Mouse (Mus musculus): Measurements from ENCODE around the gene Bcas1. TPM values are rescaled to one million over a fixed set of nuclear protein-coding genes. Genes with fewer than 3 reads are reported as not detected.

Bcas1 gene
- polyA plus RNA-seq, 1 experiment from 2014 or later: 0.23 TPM

DNA sequence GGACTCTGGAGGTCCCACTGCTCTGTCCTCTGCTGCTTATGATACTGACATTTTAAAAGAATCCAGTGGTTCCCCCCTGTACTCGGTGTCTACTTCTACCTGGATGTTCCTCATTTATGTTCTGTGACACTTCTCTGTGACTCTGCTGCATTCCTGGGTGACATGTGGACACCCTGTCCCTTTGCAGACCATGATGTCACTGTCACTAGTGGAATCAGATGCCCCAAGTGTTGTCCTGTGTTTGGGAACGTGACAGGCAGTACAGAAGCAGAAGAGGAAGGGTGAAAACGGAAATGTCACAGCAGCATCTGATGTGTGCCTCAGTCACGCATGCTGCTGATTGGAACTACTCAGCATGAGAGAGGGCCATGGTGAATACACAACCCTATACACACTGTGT, 110.9 kb downstream of the Bcas1 start:
- H3K4me1 ChIP-seq: peaks cover 20% of the 10 kb centered on the region
- WGBS: 93% methylated on average over 4 of the region's 4 CpGs
- no peak overlapping the region for H3K27ac ChIP-seq
- H3K27me3 ChIP-seq (ENCODE audit: low read depth, poor library complexity, severe bottlenecking): no peaks in the 10 kb centered on the region
- no peak overlapping the region for H3K4me3 ChIP-seq
- no peak for DNase-seq (ENCODE audit: low spot score)
- no peaks in the 10 kb centered on the region for H3K9me3 ChIP-seq (replicated peaks)
- no peaks in the 10 kb centered on the region for H3K36me3 ChIP-seq

DNA sequence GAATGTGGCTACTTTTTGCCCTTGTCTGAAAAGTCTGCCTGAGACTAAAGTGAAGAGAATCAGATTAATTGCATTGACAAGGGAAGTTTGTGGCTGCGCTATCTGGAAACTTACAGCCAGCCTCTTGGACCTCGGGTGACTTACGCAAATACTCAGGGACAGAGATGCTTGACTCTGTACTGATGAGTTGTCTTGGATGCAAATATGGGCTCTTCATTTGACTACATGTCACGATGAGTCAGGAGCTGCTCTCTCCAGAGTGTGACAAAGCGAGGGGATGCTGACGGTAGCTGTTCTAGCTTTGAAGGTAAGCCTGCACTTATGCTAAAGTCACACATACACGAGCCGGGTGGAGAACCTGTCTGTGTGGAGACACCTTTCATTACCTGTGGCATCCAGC, 111.3 kb downstream of the Bcas1 start:
- H3K9me3 ChIP-seq (replicated peaks): no peaks in the 10 kb centered on the region
- WGBS: 89% methylated on average over 8 of the region's 8 CpGs
- H3K4me1 ChIP-seq: peaks cover 16% of the 10 kb centered on the region
- H3K27me3 ChIP-seq (ENCODE audit: low read depth, poor library complexity, severe bottlenecking): no peaks in the 10 kb centered on the region
- no peak for DNase-seq (ENCODE audit: low spot score)
- no peak overlapping the region for H3K27ac ChIP-seq
- no peaks in the 10 kb centered on the region for H3K36me3 ChIP-seq
- no peak overlapping the region for H3K4me3 ChIP-seq

DNA sequence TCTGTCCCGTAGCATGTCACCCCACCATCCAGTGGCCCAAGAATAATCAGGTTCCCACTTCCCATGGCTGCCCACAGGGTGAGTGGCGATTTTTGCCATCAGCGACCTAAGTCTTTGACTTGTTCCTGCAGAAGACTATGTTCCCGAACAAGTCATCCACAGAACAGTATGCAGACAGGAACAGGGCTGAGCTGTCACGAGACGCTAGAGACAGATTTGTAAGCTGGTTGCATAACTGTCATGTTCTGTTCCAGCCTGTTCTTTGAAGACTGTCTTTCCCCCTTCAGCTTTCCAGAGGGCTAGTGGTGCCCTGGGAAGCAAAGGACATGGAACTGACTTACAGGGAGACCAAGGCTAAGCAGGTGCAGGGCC, 116.7 kb downstream of the Bcas1 start:
- Histone ChIP-seq H3K36me3 (no peaks in the 10 kb centered on the region), H3K27me3 (ENCODE audit: low read depth, poor library complexity, severe bottlenecking) (no peaks in the 10 kb centered on the region), H3K9me3 (replicated peaks) (no peaks in the 10 kb centered on the region), H3K4me3 (no peak overlapping the region), H3K27ac (no peak overlapping the region), H3K4me1 (peaks cover 16% of the 10 kb centered on the region; the same call in 1 of the 2 replicates)
- no peak for DNase-seq (ENCODE audit: low spot score)
- 87% methylated on average over 6 of the region's 6 CpGs for WGBS

DNA sequence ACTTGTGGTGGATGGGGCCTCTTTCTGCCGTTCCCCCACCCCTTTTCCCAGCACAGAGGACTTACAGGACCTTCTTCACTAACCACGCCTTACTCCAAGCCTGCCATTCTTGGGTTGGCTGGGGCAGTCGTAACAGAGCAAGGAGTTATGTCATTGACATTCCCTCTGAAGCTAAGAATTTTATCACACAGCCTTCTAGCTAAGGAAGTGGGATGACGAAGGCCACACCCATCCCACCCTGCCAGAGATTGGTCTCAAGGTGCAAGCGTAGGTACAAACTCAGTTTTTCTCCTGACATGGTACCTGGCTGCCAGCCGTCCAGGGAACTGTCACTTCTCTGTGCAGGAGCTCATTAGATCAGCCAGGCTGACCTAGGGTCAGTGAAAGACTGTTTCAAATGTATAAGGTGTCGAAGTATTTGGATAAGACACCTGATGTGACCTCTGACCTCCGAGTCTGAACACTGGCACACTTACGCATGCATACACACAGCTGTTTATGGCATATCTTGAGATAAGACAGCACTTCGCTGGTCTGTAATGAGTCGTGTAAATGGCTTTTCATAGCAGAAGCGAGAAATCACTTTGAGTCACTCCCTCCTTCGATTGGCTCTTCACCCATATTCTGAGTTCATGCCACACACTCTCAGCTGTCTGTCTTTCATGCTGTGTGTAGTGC, 117.2 kb downstream of the Bcas1 start:
- H3K27me3 ChIP-seq (ENCODE audit: low read depth, poor library complexity, severe bottlenecking): no peaks in the 10 kb centered on the region
- H3K27ac ChIP-seq: no peak overlapping the region
- H3K9me3 ChIP-seq (replicated peaks): no peaks in the 10 kb centered on the region
- no peaks in the 10 kb centered on the region for H3K36me3 ChIP-seq
- no peak overlapping the region for H3K4me3 ChIP-seq
- no peak for DNase-seq (ENCODE audit: low spot score)
- peaks cover 16% of the 10 kb centered on the region; the same call in 1 of the 2 replicates for H3K4me1 ChIP-seq
- WGBS: 79% methylated on average over 13 of the region's 13 CpGs

DNA sequence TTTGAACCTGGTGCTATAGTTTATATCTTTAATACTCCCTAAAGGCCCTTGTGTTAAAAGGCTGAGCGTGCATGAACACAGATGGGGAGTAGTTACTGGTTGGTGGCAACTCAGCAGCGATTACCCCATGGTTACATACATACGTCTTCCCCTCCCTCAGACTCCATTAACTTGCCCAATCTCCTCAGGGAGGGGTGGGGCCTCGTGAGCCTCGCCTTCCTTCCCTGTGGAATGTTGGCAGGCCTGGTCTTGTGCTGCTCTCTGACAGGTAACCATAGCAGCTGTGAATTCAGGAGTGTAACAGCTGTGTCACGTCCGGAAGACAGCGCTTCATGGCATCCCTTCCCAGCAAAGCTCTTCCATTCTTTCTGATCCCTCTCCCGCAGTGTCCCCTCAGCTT, 118.7 kb downstream of the Bcas1 start:
- Histone ChIP-seq H3K27ac (0 out of 2 replicates have a peak overlapping the region, but pooled peaks have one; percentile 30), H3K4me1 (peaks cover 16% of the 10 kb centered on the region; the same call in 1 of the 2 replicates), H3K36me3 (no peaks in the 10 kb centered on the region), H3K4me3 (no peak overlapping the region), H3K9me3 (replicated peaks) (no peaks in the 10 kb centered on the region), H3K27me3 (ENCODE audit: low read depth, poor library complexity, severe bottlenecking) (no peaks in the 10 kb centered on the region)
- no peak for DNase-seq (ENCODE audit: low spot score)
- 53% methylated on average over 9 of the region's 9 CpGs for WGBS

DNA sequence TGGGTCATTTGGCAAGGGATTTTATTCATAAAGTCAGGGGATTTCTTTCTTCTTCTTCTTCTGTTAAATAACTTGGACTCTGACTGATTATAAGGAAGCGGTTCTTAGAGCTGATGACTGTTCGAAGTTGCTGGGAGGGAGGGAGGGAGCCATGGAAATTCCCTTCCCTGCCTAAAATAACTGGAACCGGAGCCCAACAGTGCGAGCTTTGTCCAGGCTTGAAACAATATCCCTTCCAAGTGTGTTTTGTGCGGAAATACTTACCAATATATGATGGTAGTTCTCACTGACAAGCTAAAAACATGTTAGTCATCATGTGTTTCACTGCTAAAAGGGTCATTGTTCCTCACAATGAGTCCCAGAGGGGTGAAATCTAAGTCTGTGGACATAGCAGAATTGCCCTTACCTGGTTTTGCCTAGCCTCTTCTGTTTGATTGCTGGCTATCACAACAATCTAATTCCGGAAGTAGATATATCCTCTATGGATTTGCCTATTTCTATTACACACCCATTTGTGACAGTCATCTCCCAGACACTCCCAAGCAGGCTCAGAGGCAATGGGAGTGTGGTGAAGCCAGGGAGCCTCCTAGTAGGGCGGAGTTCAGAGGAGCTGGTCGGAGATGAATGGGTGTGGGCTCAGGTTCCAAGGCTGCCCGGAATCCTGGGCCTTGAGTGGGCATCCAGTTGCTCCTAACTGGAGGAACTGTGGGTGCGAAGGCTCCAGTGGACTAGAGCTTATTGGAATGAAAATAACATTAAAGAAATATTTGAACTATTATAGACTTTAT, 119.4 kb downstream of the Bcas1 start:
- peaks cover 16% of the 10 kb centered on the region; the same call in 1 of the 2 replicates for H3K4me1 ChIP-seq
- H3K9me3 ChIP-seq (replicated peaks): no peaks in the 10 kb centered on the region
- no peaks in the 10 kb centered on the region for H3K27me3 ChIP-seq (ENCODE audit: low read depth, poor library complexity, severe bottlenecking)
- no peak overlapping the region for H3K27ac ChIP-seq
- no peak for DNase-seq (ENCODE audit: low spot score)
- H3K4me3 ChIP-seq: no peak overlapping the region
- WGBS: 64% methylated on average over 10 of the region's 10 CpGs
- no peaks in the 10 kb centered on the region for H3K36me3 ChIP-seq

DNA sequence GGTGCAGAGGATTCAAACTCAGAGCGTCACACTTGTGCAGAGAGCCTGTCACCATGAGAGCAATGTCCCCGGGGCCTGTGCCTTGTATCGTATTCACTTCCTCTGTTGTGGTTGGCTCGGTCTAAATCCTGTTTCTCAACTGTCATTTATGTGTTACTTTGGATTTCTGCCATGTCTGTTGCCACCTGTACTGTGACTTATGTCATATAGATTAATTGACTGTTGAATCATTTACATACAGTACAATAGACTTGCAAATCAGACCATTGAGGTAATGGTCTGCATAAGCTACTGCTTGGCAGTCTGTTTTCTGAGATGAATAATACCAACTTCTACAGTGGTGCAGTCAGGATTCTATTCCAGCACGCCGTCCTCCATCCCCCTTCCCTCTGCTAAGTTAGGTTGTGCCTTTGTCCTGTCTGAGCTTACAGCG, 120.0 kb downstream of the Bcas1 start:
- Histone ChIP-seq H3K4me3 (no peak overlapping the region), H3K27me3 (ENCODE audit: low read depth, poor library complexity, severe bottlenecking) (no peaks in the 10 kb centered on the region), H3K9me3 (replicated peaks) (peaks cover 4% of the 10 kb centered on the region; the same call in 1 of the 2 replicates), H3K4me1 (peaks cover 16% of the 10 kb centered on the region; the same call in 1 of the 2 replicates), H3K36me3 (no peaks in the 10 kb centered on the region), H3K27ac (no peak overlapping the region; the same call in 1 of the 2 replicates)
- WGBS: 80% methylated on average over 7 of the region's 7 CpGs
- no peak for DNase-seq (ENCODE audit: low spot score)

DNA sequence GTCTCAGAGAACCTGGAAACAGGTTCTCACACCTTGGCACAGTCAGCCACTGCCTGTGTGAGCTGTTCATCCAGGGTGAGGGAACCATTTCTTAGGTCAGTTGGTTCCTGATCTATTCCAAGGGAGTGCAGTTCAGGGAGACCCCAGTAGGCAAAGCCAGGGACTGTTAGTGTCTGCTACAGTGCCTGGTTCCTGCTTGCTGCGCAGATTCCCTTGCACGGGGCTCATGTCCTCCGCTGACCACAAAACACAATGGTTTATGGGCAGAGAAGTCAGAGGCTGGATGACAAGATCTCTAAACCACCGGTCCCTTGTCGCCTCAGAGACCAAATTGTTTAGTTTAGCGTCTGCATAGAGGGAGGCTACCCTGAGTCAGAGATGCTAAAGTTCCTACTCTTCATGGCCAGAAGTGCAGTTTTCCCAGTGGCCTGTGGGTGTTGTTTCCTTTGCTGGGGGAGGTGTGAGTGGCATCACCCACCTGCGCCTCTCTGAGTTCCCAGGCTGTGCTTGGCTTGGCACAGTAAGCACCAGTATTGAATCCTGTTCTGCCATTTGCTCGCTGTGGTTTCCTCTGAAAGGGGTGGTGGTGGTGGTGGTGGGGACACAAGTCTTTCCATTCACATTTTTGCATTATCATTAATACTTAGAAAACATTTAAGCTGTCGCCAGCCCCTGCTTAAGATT, 120.9 kb downstream of the Bcas1 start:
- peaks cover 4% of the 10 kb centered on the region; the same call in 1 of the 2 replicates for H3K9me3 ChIP-seq (replicated peaks)
- no peaks in the 10 kb centered on the region for H3K36me3 ChIP-seq
- WGBS: 82% methylated on average over 9 of the region's 9 CpGs
- H3K4me3 ChIP-seq: no peak overlapping the region
- H3K27ac ChIP-seq: no peak overlapping the region
- no peaks in the 10 kb centered on the region for H3K27me3 ChIP-seq (ENCODE audit: low read depth, poor library complexity, severe bottlenecking)
- peaks cover 16% of the 10 kb centered on the region; the same call in 1 of the 2 replicates for H3K4me1 ChIP-seq
- no peak for DNase-seq (ENCODE audit: low spot score)

DNA sequence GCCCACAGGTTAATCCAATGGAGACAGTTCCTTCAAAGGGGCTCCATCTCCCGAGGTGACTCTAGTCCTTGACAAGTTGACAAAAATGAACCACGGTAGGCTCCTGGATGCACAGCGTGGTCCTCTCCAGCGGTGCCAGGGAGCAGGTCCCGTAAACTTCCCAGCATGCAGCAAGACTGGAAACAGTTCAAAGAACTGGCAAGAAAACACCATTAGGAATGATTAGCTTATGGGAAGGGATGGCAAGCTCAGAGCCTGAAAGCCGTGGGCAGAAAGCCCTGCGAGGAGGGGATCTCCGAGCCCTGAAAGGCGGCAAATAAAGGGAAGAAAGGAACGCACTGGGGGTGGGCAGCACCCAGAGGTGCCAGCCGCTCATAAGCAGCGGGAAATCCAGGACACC, 122.9 kb downstream of the Bcas1 start:
- WGBS: 70% methylated on average over 12 of the region's 12 CpGs

DNA sequence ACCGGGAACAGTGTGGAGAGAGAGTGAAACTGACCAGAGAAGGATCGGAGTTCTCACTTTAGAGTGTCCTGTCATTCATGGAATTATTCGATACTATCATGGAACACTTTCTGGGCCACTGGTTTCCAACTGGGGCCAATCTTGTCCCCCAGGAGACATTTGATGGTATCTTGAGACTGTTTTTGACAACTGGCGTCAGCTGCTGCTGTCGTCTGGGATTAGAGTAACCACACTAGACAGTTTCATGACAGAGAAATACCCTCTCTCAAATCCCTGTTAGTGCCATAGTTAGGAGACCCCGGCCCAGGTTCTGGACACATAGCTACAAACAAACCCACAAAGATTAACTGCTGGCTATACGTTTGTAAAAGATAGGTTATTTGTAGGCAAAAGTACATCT, 124.0 kb downstream of the Bcas1 start:
- no peak for DNase-seq (ENCODE audit: low spot score)
- Histone ChIP-seq H3K27ac (no peak overlapping the region), H3K36me3 (no peaks in the 10 kb centered on the region), H3K27me3 (ENCODE audit: low read depth, poor library complexity, severe bottlenecking) (no peaks in the 10 kb centered on the region), H3K4me1 (peaks cover 9% of the 10 kb centered on the region; the same call in 1 of the 2 replicates), H3K9me3 (replicated peaks) (peaks cover 4% of the 10 kb centered on the region; the same call in 1 of the 2 replicates), H3K4me3 (no peak overlapping the region)
- WGBS: 91% methylated on average over 7 of the region's 7 CpGs

More for the DNA sequence above, 122.9 kb downstream of the Bcas1 start:
- Histone ChIP-seq H3K9me3 (replicated peaks) (peaks cover 4% of the 10 kb centered on the region; the same call in 1 of the 2 replicates), H3K4me1 (peaks cover 16% of the 10 kb centered on the region; the same call in 1 of the 2 replicates), H3K4me3 (no peak overlapping the region), H3K27ac (no peak overlapping the region), H3K36me3 (no peaks in the 10 kb centered on the region), H3K27me3 (ENCODE audit: low read depth, poor library complexity, severe bottlenecking) (no peaks in the 10 kb centered on the region)
- no peak for DNase-seq (ENCODE audit: low spot score)

DNA sequence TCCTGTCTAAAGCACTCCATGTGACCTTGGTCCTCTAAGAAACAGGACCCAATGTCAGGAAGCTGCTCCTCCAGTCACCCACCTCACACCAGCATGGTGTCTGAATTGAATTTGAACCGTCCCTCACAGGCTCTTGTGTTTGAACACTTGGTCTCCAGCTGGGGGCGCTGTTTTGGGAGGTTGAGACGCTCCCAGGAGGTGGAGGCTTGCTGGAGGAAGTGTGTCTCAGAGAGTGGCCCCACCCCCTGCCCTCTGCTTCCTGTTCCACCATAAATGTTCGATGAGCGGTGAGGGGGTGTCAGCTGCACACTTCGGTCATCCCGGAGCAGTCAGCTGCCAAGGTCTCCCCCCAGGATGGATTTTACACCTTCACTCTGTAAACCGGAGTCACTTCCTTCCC, 124.8 kb downstream of the Bcas1 start:
- Histone ChIP-seq H3K27ac (no peak overlapping the region), H3K27me3 (ENCODE audit: low read depth, poor library complexity, severe bottlenecking) (no peaks in the 10 kb centered on the region), H3K4me1 (peaks cover 3% of the 10 kb centered on the region; the same call in 1 of the 2 replicates), H3K4me3 (no peak overlapping the region), H3K36me3 (no peaks in the 10 kb centered on the region), H3K9me3 (replicated peaks) (peaks cover 4% of the 10 kb centered on the region; the same call in 1 of the 2 replicates)
- no peak for DNase-seq (ENCODE audit: low spot score)
- 92% methylated on average over 8 of the region's 8 CpGs for WGBS

All from limb, embryonic 10.5 days (tissue).